ENCODE assay signal across 19 mouse cellular contexts in the genomic region with DNA sequence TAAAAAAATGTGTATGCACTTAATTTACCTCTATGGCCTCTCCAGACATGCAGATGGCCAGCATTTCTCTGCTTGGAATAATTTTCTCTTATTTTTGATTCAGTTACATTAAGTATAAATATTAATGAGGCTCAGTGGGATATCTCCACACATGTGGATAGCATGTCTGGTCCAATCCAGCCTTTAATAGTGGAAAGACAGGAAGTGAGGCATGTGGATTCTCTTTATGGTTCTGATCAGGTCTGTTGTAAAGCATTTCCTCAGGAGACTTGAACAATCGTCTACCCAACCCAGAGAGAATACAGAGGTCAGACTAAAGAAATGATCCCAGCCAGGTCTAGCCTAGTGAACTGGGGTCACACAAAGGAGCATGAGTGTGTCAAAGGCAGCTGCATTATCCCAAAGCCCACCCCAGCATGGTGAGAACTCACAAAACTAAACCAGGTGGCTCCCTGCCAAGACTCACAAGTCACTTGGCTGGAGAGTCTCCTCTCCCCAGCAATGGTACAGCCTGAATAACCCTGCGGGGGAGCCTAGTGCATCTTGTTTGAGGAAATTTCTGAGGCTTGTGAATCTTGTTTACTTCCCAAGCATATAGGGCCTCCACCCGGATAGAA.
A peak's percentile ranks its signal among the peaks of the same experiment; 100 is the strongest.
DNase-seq lines count a peak whose midpoint lies in the region; ATAC-seq lines count a peak whose summit lies in the region.
"Had no signal": no experiment of that assay in that cellular context is flagged by ENCODE, and none has a peak within 500 bp of the region (broad histone marks: within the 10 kb centered on the region; RNA-seq: fewer than 3 reads in every experiment).

No protein-coding gene starts in this region.

- no peak overlapping the region for H3K27ac ChIP-seq in heart, embryonic 12.5 days (ENCODE audit: poor library complexity, severe bottlenecking)
- no peak overlapping the region for H3K27ac ChIP-seq in kidney, embryonic 15.5 days
- H3K27ac ChIP-seq in midbrain, embryonic 14.5 days (replicated peaks; ENCODE audit: low read depth, low read length) = no peak overlapping the region
- no peak overlapping the region for H3K27ac ChIP-seq in midbrain, embryonic 15.5 days
- peak overlapping the region; percentile 6; the same call in 1 of the 2 replicates for H3K27ac ChIP-seq in limb, embryonic 15.5 days
- H3K27ac ChIP-seq: embryonic facial prominence, embryonic 12.5 days; gastrocnemius, adult 2 months; heart, embryonic 15.5 days; liver, embryonic 12.5 days had no signal

- no peak for ATAC-seq in heart, embryonic 12.5 days (ENCODE audit: insufficient number of reproducible peaks, low FRiP score)
- ATAC-seq in kidney, embryonic 15.5 days (replicated peaks; ENCODE audit: low FRiP score) = no peak
- ATAC-seq in midbrain, embryonic 14.5 days (ENCODE audit: low FRiP score, low TSS enrichment) = 0 out of 2 replicates have a peak, but pooled peaks have one; percentile 11
- no peak for ATAC-seq in midbrain, embryonic 15.5 days (replicated peaks)
- ATAC-seq in limb, embryonic 15.5 days (ENCODE audit: insufficient number of reproducible peaks, low FRiP score, low TSS enrichment, low read depth) = 0 out of 2 replicates have a peak, but pooled peaks have one; percentile 40
- ATAC-seq: liver, embryonic 12.5 days had no signal

- H3K9me3 ChIP-seq in heart, embryonic 12.5 days (replicated peaks) = no peaks in the 10 kb centered on the region
- H3K9me3 ChIP-seq in kidney, embryonic 15.5 days (replicated peaks) = no peaks in the 10 kb centered on the region
- no peaks in the 10 kb centered on the region for H3K9me3 ChIP-seq in midbrain, embryonic 14.5 days (ENCODE audit: control insufficient read depth, low read length)
- no peaks in the 10 kb centered on the region for H3K9me3 ChIP-seq in midbrain, embryonic 15.5 days
- H3K9me3 ChIP-seq in limb, embryonic 15.5 days = no peaks in the 10 kb centered on the region
- H3K9me3 ChIP-seq: embryonic facial prominence, embryonic 12.5 days; heart, embryonic 15.5 days; liver, embryonic 12.5 days had no signal

- no peak overlapping the region for H3K9ac ChIP-seq in heart, embryonic 12.5 days
- no peak overlapping the region for H3K9ac ChIP-seq in kidney, embryonic 15.5 days
- H3K9ac ChIP-seq in midbrain, embryonic 14.5 days (replicated peaks; ENCODE audit: low read length) = no peak overlapping the region
- H3K9ac ChIP-seq in midbrain, embryonic 15.5 days = no peak overlapping the region
- no peak overlapping the region for H3K9ac ChIP-seq in limb, embryonic 15.5 days
- H3K9ac ChIP-seq: embryonic facial prominence, embryonic 12.5 days; heart, embryonic 15.5 days; liver, embryonic 12.5 days had no signal

- peaks cover 13% of the 10 kb centered on the region for H3K4me1 ChIP-seq in heart, embryonic 12.5 days (replicated peaks)
- peaks cover 1% of the 10 kb centered on the region; the same call in 1 of the 2 replicates for H3K4me1 ChIP-seq in kidney, embryonic 15.5 days
- 0 out of 2 replicates have a peak, but pooled peaks cover 5% of the 10 kb centered on the region for H3K4me1 ChIP-seq in midbrain, embryonic 14.5 days (ENCODE audit: control insufficient read depth, insufficient read depth, low read length)
- H3K4me1 ChIP-seq in midbrain, embryonic 15.5 days = peaks cover 4% of the 10 kb centered on the region; the same call in 1 of the 2 replicates
- peaks cover 23% of the 10 kb centered on the region for H3K4me1 ChIP-seq in limb, embryonic 15.5 days

- H3K4me3 ChIP-seq in heart, embryonic 12.5 days = no peak overlapping the region
- H3K4me3 ChIP-seq in kidney, embryonic 15.5 days (replicated peaks) = no peak overlapping the region
- no peak overlapping the region for H3K4me3 ChIP-seq in midbrain, embryonic 14.5 days (replicated peaks; ENCODE audit: low read depth, low read length)
- no peak overlapping the region for H3K4me3 ChIP-seq in midbrain, embryonic 15.5 days
- no peak overlapping the region for H3K4me3 ChIP-seq in limb, embryonic 15.5 days
- H3K4me3 ChIP-seq: embryonic facial prominence, embryonic 12.5 days; gastrocnemius, adult 2 months; heart, embryonic 15.5 days; liver, embryonic 12.5 days had no signal

- no peaks in the 10 kb centered on the region for H3K27me3 ChIP-seq in heart, embryonic 12.5 days (replicated peaks)
- no peaks in the 10 kb centered on the region for H3K27me3 ChIP-seq in kidney, embryonic 15.5 days
- no peaks in the 10 kb centered on the region for H3K27me3 ChIP-seq in midbrain, embryonic 14.5 days (ENCODE audit: control insufficient read depth, insufficient read depth, low read length)
- no peaks in the 10 kb centered on the region for H3K27me3 ChIP-seq in midbrain, embryonic 15.5 days (replicated peaks)
- H3K27me3 ChIP-seq in limb, embryonic 15.5 days = no peaks in the 10 kb centered on the region
- H3K27me3 ChIP-seq: embryonic facial prominence, embryonic 12.5 days; heart, embryonic 15.5 days; liver, embryonic 12.5 days had no signal

- 56% methylated on average over 3 of the region's 3 CpGs for WGBS in heart, embryonic 12.5 days
- 59% methylated on average over 3 of the region's 3 CpGs for WGBS in kidney, embryonic 15.5 days
- 64% methylated on average over 3 of the region's 3 CpGs for WGBS in midbrain, embryonic 14.5 days
- 64% methylated on average over 3 of the region's 3 CpGs for WGBS in midbrain, embryonic 15.5 days
- WGBS in limb, embryonic 15.5 days = 37% methylated on average over 3 of the region's 3 CpGs

- DNase-seq in heart, postnatal 4 days = peak; percentile 24
- peak; percentile 46 to 66 for DNase-seq in kidney, postnatal 25 days
- DNase-seq in midbrain, embryonic 14.5 days = peak; percentile 50
- DNase-seq in urinary bladder, postnatal 36 days (ENCODE audit: low spot score in 2 of 2) = no peak
- DNase-seq: adrenal gland, postnatal 36 days; gastrocnemius, adult 2 months; kidney, postnatal 14 days; layer of hippocampus, adult 9-11 months; right cerebral cortex, adult 18-20 months; spleen, adult 18-20 months; thymus, adult 18-20 months had no signal

- no peak overlapping the region for H3K4me2 ChIP-seq in heart, embryonic 12.5 days
- no peak overlapping the region for H3K4me2 ChIP-seq in kidney, embryonic 15.5 days
- no peak overlapping the region for H3K4me2 ChIP-seq in midbrain, embryonic 14.5 days (ENCODE audit: low read length)
- H3K4me2 ChIP-seq in midbrain, embryonic 15.5 days = no peak overlapping the region
- H3K4me2 ChIP-seq in limb, embryonic 15.5 days = no peak overlapping the region
- H3K4me2 ChIP-seq: embryonic facial prominence, embryonic 12.5 days; heart, embryonic 15.5 days; liver, embryonic 12.5 days; midbrain, embryonic 11.5 days had no signal

- no peaks in the 10 kb centered on the region for H3K36me3 ChIP-seq in heart, embryonic 12.5 days
- no peaks in the 10 kb centered on the region for H3K36me3 ChIP-seq in kidney, embryonic 15.5 days
- no peaks in the 10 kb centered on the region for H3K36me3 ChIP-seq in midbrain, embryonic 14.5 days (ENCODE audit: control insufficient read depth, insufficient read depth, low read length)
- no peaks in the 10 kb centered on the region for H3K36me3 ChIP-seq in midbrain, embryonic 15.5 days (replicated peaks)
- no peaks in the 10 kb centered on the region for H3K36me3 ChIP-seq in limb, embryonic 15.5 days
- H3K36me3 ChIP-seq: embryonic facial prominence, embryonic 12.5 days; heart, embryonic 15.5 days; liver, embryonic 12.5 days had no signal

Comparison
In these comparisons a context has a peak if more than half of its experiments do, and no peak if none do; other contexts are left out.
1. ATAC-seq: peak in midbrain, embryonic 14.5 days (single experiment) and limb, embryonic 15.5 days (single experiment); none in heart, embryonic 12.5 days (single experiment), kidney, embryonic 15.5 days (single experiment) and midbrain, embryonic 15.5 days (single experiment).
2. DNase-seq: peak in heart, postnatal 4 days (single experiment), kidney, postnatal 25 days (2 of 2) and midbrain, embryonic 14.5 days (single experiment); none in urinary bladder, postnatal 36 days (0 of 2).